Mouse (Mus musculus) megakaryocyte-erythroid progenitor cell, adult 5 weeks (primary cell): ENCODE data around the gene P2ry14. TPM values are rescaled to one million over a fixed set of nuclear protein-coding genes. Genes with fewer than 3 reads are reported as not detected.

ENCODE experiments used
- polyA plus RNA-seq: library from polyadenylated mRNA; stranded (reverse); fragments of >175 nt; gene quantifications from 2 replicates; pipeline ENCODE4 v1.2.3, GENCODE M21; 2012

P2ry14 gene
- polyA plus RNA-seq, result 0.27 and 0.78 TPM in 2 replicates

GRCm38 (mm10) chr3:59153424-59153823 is at the start of gene P2ry14:
TSS of gene P2ry14 (minus strand) at chr3:59153618.

GRCm38 (mm10) chr3:59194938-59195337 is 41.5 kb upstream of the P2ry14 start, which contains the start of gene Gpr87:
TSS of gene Gpr87 (minus strand) at chr3:59195104.

GRCm38 (mm10) chr3:59101218-59101986 is 52.0 kb downstream of the P2ry14 start, which contains the start of gene Gpr171:
TSS of gene Gpr171 (minus strand) at chr3:59101821.

Other genes with a start within 250 kb of the P2ry14 start
- gene Med12l, start 147.8 kb downstream of the P2ry14 start, polyA plus RNA-seq, result 6.0 and 9.4 TPM in 2 replicates
- gene Gpr171, start 51.8 kb downstream of the P2ry14 start, polyA plus RNA-seq, result 8.9 and 9.3 TPM in 2 replicates
- gene Gpr87, start 41.5 kb upstream of the P2ry14 start, polyA plus RNA-seq, result not detected in 2 replicates
- gene P2ry13, start 57.3 kb upstream of the P2ry14 start, polyA plus RNA-seq, result 0.06 TPM in 1 of 2 replicates, not detected in the other
- not detected in 2 replicates for gene P2ry12, start 109.3 kb upstream of the P2ry14 start, polyA plus RNA-seq
- 0.01 and 0.03 TPM in 2 replicates for gene Igsf10, start 190.8 kb upstream of the P2ry14 start, polyA plus RNA-seq